Mouse (Mus musculus) stomach, embryonic 16.5 days (tissue): ENCODE results near the gene Llph. TPM values are rescaled to one million over a fixed set of nuclear protein-coding genes. Genes with fewer than 3 reads are reported as not detected.

Experiments used
- ATAC-seq: fragments of 200-750 bp; cut with Nextera tagmentation; 2 replicates; pipeline ENCODE4 v1.8.0; 2017; ENCODE audit warnings: moderate number of reproducible peaks, moderate TSS enrichment; ENCODE audit not compliant: insufficient read depth, low FRiP score
- H3K27ac ChIP-seq: fragments of 300-500 bp; sonication (generic); 2 replicates; pipeline ENCODE4 v1.5.1; 2014; ENCODE audit warnings: low read length
- H3K27me3 ChIP-seq: fragments of 300-500 bp; sonication (generic); 2 replicates; pipeline ENCODE4 v1.6.1; 2014; ENCODE audit warnings: low read length, control low read depth, mixed read lengths; ENCODE audit not compliant: control insufficient read depth, insufficient read depth
- H3K36me3 ChIP-seq: fragments of 300-500 bp; sonication (generic); 2 replicates; pipeline ENCODE4 v1.6.1; 2014; ENCODE audit warnings: low read length; ENCODE audit not compliant: control insufficient read depth, insufficient read depth
- H3K4me1 ChIP-seq: fragments of 300-500 bp; sonication (generic); 2 replicates; pipeline ENCODE4 v1.6.1; 2014; ENCODE audit warnings: low read length, control low read depth, mixed read lengths; ENCODE audit not compliant: control insufficient read depth, insufficient read depth
- H3K4me2 ChIP-seq: fragments of 300-500 bp; sonication (generic); 2 replicates; pipeline ENCODE4 v1.6.1; 2014; ENCODE audit warnings: low read depth, low read length, mixed read lengths
- H3K4me3 ChIP-seq: fragments of 300-500 bp; sonication (generic); replicated peaks from 2 replicates; pipeline ENCODE4 v1.5.1; 2014; ENCODE audit warnings: mild to moderate bottlenecking, low read length
- H3K9ac ChIP-seq: fragments of 300-500 bp; sonication (generic); 2 replicates; pipeline ENCODE4 v1.6.1; 2014; ENCODE audit warnings: low read length
- H3K9me3 ChIP-seq: fragments of 300-500 bp; sonication (generic); replicated peaks from 2 replicates; pipeline ENCODE4 v1.6.1; 2016; ENCODE audit warnings: low read length, control low read depth; ENCODE audit not compliant: control insufficient read depth
- WGBS: fragments of 180-500 bp; shearing (Covaris S2); extraction: QIAGEN DNeasy Blood & Tissue Kit; methylation state at CpG from one replicate; pipeline ENCODE4 v1.1.7; 2014; 5-methylcytosine and 5-hydroxymethylcytosine counted together
- polyA plus RNA-seq: library from polyadenylated mRNA; unstranded; fragments of >200 nt; fragmentation: Nextera tagmentation; extraction: Ambion mirVana; gene quantifications from 2 replicates; pipeline ENCODE4 v1.2.1, GENCODE M21; 2015

Llph gene
- polyA plus RNA-seq, 1 experiment from 2014 or later, result 53.7 TPM

DNA sequence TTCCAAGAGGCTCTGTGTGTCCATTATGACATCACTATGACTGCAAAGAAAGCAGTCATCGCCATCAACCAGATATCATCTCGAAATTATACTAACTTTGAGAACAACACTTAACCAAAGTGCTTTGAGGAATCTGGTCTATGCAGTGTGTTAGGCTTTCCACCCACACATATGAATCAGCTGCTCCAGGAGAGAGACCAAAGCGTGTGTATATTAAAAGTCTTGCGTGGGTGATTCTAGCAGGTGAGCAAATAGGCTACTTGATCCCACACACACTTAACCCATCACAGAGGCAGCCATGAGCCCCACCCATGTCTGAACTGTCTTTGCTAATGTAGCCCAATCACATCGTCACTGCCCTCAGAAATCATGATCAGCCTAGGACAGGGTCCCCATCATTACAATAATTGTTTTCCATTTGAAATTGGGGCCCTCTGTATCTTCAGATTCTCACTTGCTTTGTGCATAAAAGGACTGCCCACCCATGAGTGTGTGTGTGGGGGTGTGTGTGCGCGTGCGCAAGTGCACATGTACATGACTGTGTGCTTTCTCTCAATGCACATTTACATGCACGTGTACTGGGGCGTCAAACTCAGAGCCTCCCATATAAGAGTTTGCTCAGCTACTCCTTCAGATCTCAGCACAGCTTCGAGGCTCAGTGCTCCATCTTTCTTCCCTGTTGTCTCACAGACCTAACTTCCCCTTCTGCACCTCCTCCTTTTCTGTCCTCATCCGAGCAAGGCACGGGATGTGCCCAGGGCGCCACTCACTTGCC lies 29.6 kb upstream of the Llph start:
- H3K9me3 ChIP-seq, result no peaks in the 10 kb centered on the region
- H3K4me1 ChIP-seq, result no peaks in the 10 kb centered on the region
- H3K9ac ChIP-seq, result no peak overlapping the region
- H3K27me3 ChIP-seq, result peaks cover 5% of the 10 kb centered on the region; the same call in 1 of the 2 replicates
- H3K36me3 ChIP-seq, result no peaks in the 10 kb centered on the region
- H3K4me2 ChIP-seq, result no peak overlapping the region
- ATAC-seq, result no peak
- no peak overlapping the region for H3K4me3 ChIP-seq
- 73% methylated on average over 14 of the region's 14 CpGs for WGBS
- H3K27ac ChIP-seq, result no peak overlapping the region

DNA sequence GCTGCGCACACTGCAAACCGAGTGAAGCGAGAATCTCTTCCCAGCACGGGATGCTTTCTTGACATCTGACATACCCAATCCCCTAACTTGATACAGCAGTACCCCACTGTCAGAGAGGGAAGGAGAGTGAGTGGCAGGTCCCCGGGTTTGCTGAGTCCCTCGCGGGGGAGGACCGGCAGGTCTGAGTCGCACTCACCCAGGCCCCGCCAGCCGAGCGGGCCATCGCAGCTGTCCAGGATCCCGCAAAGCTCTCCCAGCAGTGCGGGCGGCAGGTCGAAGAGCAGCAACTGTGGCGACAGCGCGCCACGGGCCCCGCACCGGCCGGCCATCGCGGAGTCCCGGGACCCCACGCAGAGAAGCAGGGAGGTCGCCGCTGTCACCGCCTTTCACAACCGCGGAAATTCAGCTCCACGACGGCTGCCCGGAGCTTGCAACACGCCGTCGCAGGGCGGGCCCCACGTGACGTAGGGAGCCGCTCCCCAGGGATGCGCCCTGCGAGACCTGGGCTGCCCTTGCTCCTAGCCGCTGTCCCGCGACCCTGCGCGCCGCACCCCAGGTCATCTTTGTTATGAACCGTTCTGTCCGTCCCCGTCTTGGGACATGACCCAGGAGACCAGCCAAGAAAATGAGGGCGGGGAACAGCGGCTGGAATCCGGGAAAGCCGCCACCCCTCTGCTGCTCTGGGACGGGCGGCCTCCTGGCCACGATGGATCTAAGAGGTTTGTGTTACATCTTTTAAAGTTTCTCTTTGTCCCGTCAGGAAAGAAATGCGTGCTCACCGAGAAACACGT lies 25.5 kb upstream of the Llph start, which contains the start of gene Tmbim4:
TSS of gene Tmbim4 (plus strand) at position 460 of the 791 bp plus-strand sequence.
- Histone ChIP-seq H3K4me2 (peak within 1 kb of the TSS; percentile 76), H3K4me3 (peak within 1 kb of the TSS; percentile 61), H3K27ac (peak within 1 kb of the TSS; percentile 5; the same call in 1 of the 2 replicates), H3K27me3 (peaks cover 5% of the 10 kb centered on the region; the same call in 1 of the 2 replicates), H3K4me1 (no peaks in the 10 kb centered on the region), H3K36me3 (no peaks in the 10 kb centered on the region), H3K9me3 (no peaks in the 10 kb centered on the region), H3K9ac (peak within 1 kb of the TSS; percentile 68)
- WGBS, result 1% methylated on average over 65 of the region's 65 CpGs
- peak; percentile 66; the same call in 1 of the 2 replicates for ATAC-seq

DNA sequence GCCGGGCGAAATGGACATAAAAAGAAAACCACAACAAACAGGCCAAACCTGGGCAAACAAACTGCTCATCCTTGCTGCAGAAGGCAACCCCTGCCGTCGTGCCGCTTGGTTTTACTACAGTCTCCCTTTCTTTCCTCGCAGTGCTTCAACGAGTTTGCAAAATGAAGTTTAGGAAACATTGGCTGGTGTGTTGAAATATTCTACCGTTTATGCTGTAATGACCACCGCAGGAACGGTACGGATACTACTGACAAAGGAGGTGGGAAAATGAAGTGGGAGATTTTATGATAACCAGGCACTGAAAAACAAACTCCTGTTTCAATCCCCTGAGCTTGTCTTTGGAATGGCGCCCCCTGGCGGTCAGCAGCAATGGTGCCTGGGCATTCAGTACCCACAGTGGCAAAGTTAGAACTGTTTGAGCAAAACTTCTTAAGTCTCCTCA lies 24.9 kb upstream of the Llph start, which contains the start of gene Irak3:
TSS of gene Irak3 (minus strand) at position 170 of the 442 bp plus-strand sequence.
- Histone ChIP-seq H3K27me3 (peaks cover 5% of the 10 kb centered on the region; the same call in 1 of the 2 replicates), H3K4me2 (peak within 1 kb of the TSS; percentile 76), H3K27ac (peak within 1 kb of the TSS; percentile 5; the same call in 1 of the 2 replicates), H3K36me3 (no peaks in the 10 kb centered on the region), H3K9ac (peak within 1 kb of the TSS; percentile 68), H3K9me3 (no peaks in the 10 kb centered on the region), H3K4me3 (peak within 1 kb of the TSS; percentile 61), H3K4me1 (no peaks in the 10 kb centered on the region)
- 2% methylated on average over 13 of the region's 13 CpGs for WGBS
- ATAC-seq, result no peak

GRCm38 (mm10) chr10:120202467-120203250 lies 24.2 kb upstream of the Llph start:
- Histone ChIP-seq H3K9ac (no peak overlapping the region), H3K36me3 (no peaks in the 10 kb centered on the region), H3K27ac (no peak overlapping the region), H3K9me3 (no peaks in the 10 kb centered on the region), H3K27me3 (peaks cover 5% of the 10 kb centered on the region; the same call in 1 of the 2 replicates), H3K4me2 (peak overlapping the region; percentile 76), H3K4me3 (peak overlapping the region; percentile 61; the same call in 1 of the 2 replicates), H3K4me1 (no peaks in the 10 kb centered on the region)
- no peak for ATAC-seq
- 65% methylated on average over 16 of the region's 16 CpGs for WGBS

- Histone ChIP-seq H3K27me3 (peaks cover 5% of the 10 kb centered on the region; the same call in 1 of the 2 replicates), H3K9me3 (no peaks in the 10 kb centered on the region), H3K4me1 (peaks cover 4% of the 10 kb centered on the region; the same call in 1 of the 2 replicates), H3K36me3 (no peaks in the 10 kb centered on the region), H3K4me2 (no peak overlapping the region), H3K27ac (no peak overlapping the region; the same call in 1 of the 2 replicates), H3K9ac (no peak overlapping the region), H3K4me3 (no peak overlapping the region)
- WGBS, result 75% methylated on average over 13 of the region's 13 CpGs
- no peak for ATAC-seq
These were observed 22.2 kb upstream of the Llph start for GRCm38 (mm10) chr10:120204591-120205210.

DNA sequence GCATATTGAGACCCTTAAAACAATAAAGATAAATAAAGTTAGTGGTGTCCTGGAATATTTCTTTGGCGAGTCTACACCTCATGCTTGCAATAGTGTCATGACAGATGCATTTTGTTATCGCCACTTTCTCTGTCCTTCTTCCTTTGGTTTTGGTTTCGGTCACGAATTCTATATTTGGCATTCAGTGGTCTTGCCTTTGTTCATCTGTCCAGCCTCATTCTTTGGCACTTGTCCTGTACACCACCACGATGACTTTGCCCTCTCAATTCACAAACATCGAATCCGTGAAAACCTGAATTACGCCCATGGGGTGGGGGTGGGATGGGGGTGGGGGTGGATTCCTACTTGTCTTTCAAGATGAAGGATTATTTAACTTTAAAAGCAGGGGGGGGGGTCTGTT lies 18.9 kb upstream of the Llph start:
- H3K36me3 ChIP-seq, result no peaks in the 10 kb centered on the region
- 84% methylated on average over 8 of the region's 8 CpGs for WGBS
- ATAC-seq, result no peak
- no peaks in the 10 kb centered on the region for H3K27me3 ChIP-seq
- H3K9ac ChIP-seq, result no peak overlapping the region
- H3K4me3 ChIP-seq, result no peak overlapping the region
- H3K4me1 ChIP-seq, result peaks cover 6% of the 10 kb centered on the region; the same call in 1 of the 2 replicates
- H3K27ac ChIP-seq, result no peak overlapping the region
- H3K9me3 ChIP-seq, result no peaks in the 10 kb centered on the region
- no peak overlapping the region for H3K4me2 ChIP-seq

- 2% methylated on average over 53 of the region's 53 CpGs for WGBS
- H3K36me3 ChIP-seq, result no peaks in the 10 kb centered on the region
- no peaks in the 10 kb centered on the region for H3K9me3 ChIP-seq
- peak; percentile 86 for ATAC-seq
- H3K4me1 ChIP-seq, result peaks cover 6% of the 10 kb centered on the region; the same call in 1 of the 2 replicates
- no peaks in the 10 kb centered on the region for H3K27me3 ChIP-seq
- H3K4me2 ChIP-seq, result peak overlapping the region; percentile 57
- peak overlapping the region; percentile 32 for H3K27ac ChIP-seq
- peak overlapping the region; percentile 80 for H3K9ac ChIP-seq
- H3K4me3 ChIP-seq, result peak overlapping the region; percentile 86
These were observed 18.0 kb upstream of the Llph start for GRCm38 (mm10) chr10:120208575-120209538.
